Mouse (Mus musculus): ENCODE results near the gene Supt3. TPM values are rescaled to one million over a fixed set of nuclear protein-coding genes. Genes with fewer than 3 reads are reported as not detected.

The Supt3 gene
- polyA plus RNA-seq, 1 experiment from 2014 or later = 23.7 TPM

Other genes starting within 250 kb of the Supt3 start
- 0.23 and 0.35 TPM in 2 replicates for gene Runx2, start 37.6 kb downstream of the Supt3 start, polyA plus RNA-seq (2014; fragmentation: Nextera tagmentation; extraction: Ambion mirVana)